Comparison of ENCODE assay signal across 14 mouse cellular contexts in the genomic region with DNA sequence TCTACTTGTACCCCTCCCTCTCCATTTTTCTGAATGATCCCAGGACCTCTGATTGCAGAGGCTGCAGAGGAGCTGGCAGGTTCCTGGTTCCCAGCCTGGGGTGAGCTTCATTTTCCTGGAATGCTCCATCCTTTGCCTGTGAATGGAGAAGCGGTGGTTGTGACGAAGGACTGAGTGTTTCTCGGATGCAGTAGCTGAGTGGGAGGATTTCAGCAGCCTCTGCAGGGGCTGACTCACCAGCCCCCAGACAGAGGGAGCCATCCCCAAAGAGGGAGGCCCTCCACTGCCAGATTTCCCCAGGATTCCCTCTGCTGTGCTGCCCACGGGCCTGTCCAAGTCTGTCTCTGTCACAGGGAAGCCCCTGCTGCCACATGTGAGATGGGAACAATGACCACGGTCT. TPM values are rescaled to one million over a fixed set of nuclear protein-coding genes. Genes with fewer than 3 reads are reported as not detected.
DNase-seq lines count a peak whose midpoint lies in the region.
"Had no signal": no experiment of that assay in that cellular context is flagged by ENCODE, and none has a peak within 500 bp of the region (broad histone marks: within the 10 kb centered on the region; RNA-seq: fewer than 3 reads in every experiment).

No protein-coding gene starts in this region.

- DNase-seq in layer of hippocampus, adult 11-12 months (ENCODE audit: low spot score), result peak; percentile 50
- DNase-seq in layer of hippocampus, adult 9-10 months (ENCODE audit: low spot score), result no peak
- peak; percentile 12 for DNase-seq in fibroblast of lung, adult 2 months (ENCODE audit: low read depth)
- peak; percentile 57 to 61 for DNase-seq in layer of hippocampus, adult 8-10 months (ENCODE audit: low spot score in 2 of 2)
- DNase-seq in right cerebral cortex, adult 2 months (ENCODE audit: low spot score in 2 of 2), result peak; percentile 67 to 68
- DNase-seq in urinary bladder, postnatal 36 days (ENCODE audit: low spot score in 2 of 2), result no peak
- no peak for DNase-seq in spleen, adult 18-20 months
- no peak for DNase-seq in kidney, adult 11 months
- DNase-seq: adrenal gland, postnatal 36 days; gastrocnemius, postnatal 36 days; heart, postnatal 4 days; thymus, postnatal 14 days had no signal

RNA-seq across cellular contexts. Expression of a gene that starts 54.0 kb away (rescaled TPM):
- total RNA-seq in layer of hippocampus, adult 8-10 months (2022), result not detected
- total RNA-seq: adrenal gland, postnatal 36 days; gastrocnemius, postnatal 36 days; heart, postnatal 4 days; layer of hippocampus, postnatal 10 days; megakaryocyte progenitor cell, adult 5-6 weeks had no signal

Comparison
In these comparisons a context has a peak if more than half of its experiments do, and no peak if none do; other contexts are left out.
1. DNase-seq: peak in layer of hippocampus, adult 11-12 months (single experiment), fibroblast of lung, adult 2 months (single experiment), layer of hippocampus, adult 8-10 months (2 of 2) and right cerebral cortex, adult 2 months (2 of 2); none in layer of hippocampus, adult 9-10 months (single experiment), urinary bladder, postnatal 36 days (0 of 2), spleen, adult 18-20 months (0 of 2) and kidney, adult 11 months (single experiment).